Mouse (Mus musculus): ENCODE data around the gene Mpp2.

Mpp2 gene

GRCm38 (mm10) chr11:102087931-102088898, at the start of gene Mpp2:
Mpp2 (minus strand) TSS chr11:102088515.
- no peak for DNase-seq (ENCODE audit: low read depth)

- no peak for DNase-seq (ENCODE audit: low read depth)
Measured at GRCm38 (mm10) chr11:102137625-102138446, 49.5 kb upstream of the Mpp2 start.

GRCm38 (mm10) chr11:102134516-102134915, 46.2 kb upstream of the Mpp2 start:
- DNase-seq (ENCODE audit: low read depth) = no peak

- DNase-seq (ENCODE audit: low read depth) = no peak
Measured at GRCm38 (mm10) chr11:102117386-102117785, 29.1 kb upstream of the Mpp2 start.

- DNase-seq (ENCODE audit: low read depth) = no peak
Measured at GRCm38 (mm10) chr11:102116241-102116640, 27.9 kb upstream of the Mpp2 start.

GRCm38 (mm10) chr11:102111576-102111975, 23.3 kb upstream of the Mpp2 start:
- no peak for DNase-seq (ENCODE audit: low read depth)

- no peak for DNase-seq (ENCODE audit: low read depth)
Measured at GRCm38 (mm10) chr11:102107732-102108131, 19.4 kb upstream of the Mpp2 start, which contains the start of gene Pyy. Pyy (minus strand) TSS chr11:102107832.

GRCm38 (mm10) chr11:102106911-102107310, 18.6 kb upstream of the Mpp2 start:
- DNase-seq (ENCODE audit: low read depth) = no peak

- peak; percentile 87 for DNase-seq (ENCODE audit: low read depth)
Measured at GRCm38 (mm10) chr11:102102485-102103258, 14.4 kb upstream of the Mpp2 start.

GRCm38 (mm10) chr11:102101219-102101618, 12.9 kb upstream of the Mpp2 start, which contains the start of gene Ppy:
Ppy (minus strand) TSS chr11:102101319.
- no peak for DNase-seq (ENCODE audit: low read depth)

- no peak for DNase-seq (ENCODE audit: low read depth)
Measured at GRCm38 (mm10) chr11:102096887-102097391, 8.6 kb upstream of the Mpp2 start.

- no peak for DNase-seq (ENCODE audit: low read depth)
Measured at GRCm38 (mm10) chr11:102096446-102096845, 8.1 kb upstream of the Mpp2 start.

GRCm38 (mm10) chr11:102095676-102096075, 7.4 kb upstream of the Mpp2 start:
- DNase-seq (ENCODE audit: low read depth) = no peak

GRCm38 (mm10) chr11:102089088-102089808, 933 bp upstream of the Mpp2 start:
- DNase-seq (ENCODE audit: low read depth) = peak; percentile 36

GRCm38 (mm10) chr11:102087081-102087751, 1.1 kb downstream of the Mpp2 start:
- DNase-seq (ENCODE audit: low read depth) = peak; percentile 48

GRCm38 (mm10) chr11:102086331-102086730, 2.0 kb downstream of the Mpp2 start:
- DNase-seq (ENCODE audit: low read depth) = peak; percentile 34

GRCm38 (mm10) chr11:102084159-102084558, 4.2 kb downstream of the Mpp2 start:
- no peak for DNase-seq (ENCODE audit: low read depth)

- no peak for DNase-seq (ENCODE audit: low read depth)
Measured at GRCm38 (mm10) chr11:102083193-102083592, 5.1 kb downstream of the Mpp2 start.

- DNase-seq (ENCODE audit: low read depth) = no peak
Measured at GRCm38 (mm10) chr11:102082322-102082721, 6.0 kb downstream of the Mpp2 start.

- DNase-seq (ENCODE audit: low read depth) = no peak
Measured at GRCm38 (mm10) chr11:102073722-102074121, 14.6 kb downstream of the Mpp2 start.

All from NIH3T3 (cell line).